Mouse (Mus musculus): ENCODE data around the gene Olfr250. TPM values are rescaled to one million over a fixed set of nuclear protein-coding genes. Genes with fewer than 3 reads are reported as not detected.

The Olfr250 gene
- total RNA-seq (2023) = not detected

GRCm38 (mm10) chr9:38366596-38366995 lies at the start of gene Olfr250:
Gene Olfr250 (plus strand): TSS chr9:38366896.

GRCm38 (mm10) chr9:38328760-38329159 lies 37.9 kb upstream of the Olfr250 start, which contains the start of gene Olfr25:
Gene Olfr25 (plus strand): TSS chr9:38329060.

GRCm38 (mm10) chr9:38348111-38348510 lies 18.6 kb upstream of the Olfr250 start, which contains the start of gene Olfr898:
Gene Olfr898 (plus strand): TSS chr9:38348411.

GRCm38 (mm10) chr9:38376786-38377185 lies 10.1 kb downstream of the Olfr250 start, which contains the start of gene Olfr251:
Gene Olfr251 (plus strand): TSS chr9:38377086.

GRCm38 (mm10) chr9:38401398-38401797 lies 34.7 kb downstream of the Olfr250 start, which contains the start of gene Olfr147:
Gene Olfr147 (plus strand): TSS chr9:38401698.

Other genes starting within 250 kb of the Olfr250 start
- not detected for gene Olfr890, start 224.4 kb upstream of the Olfr250 start, total RNA-seq (2023)
- not detected for gene Olfr891, start 186.1 kb upstream of the Olfr250 start, total RNA-seq (2023)
- not detected for gene Olfr893, start 158.5 kb upstream of the Olfr250 start, total RNA-seq (2023)
- not detected for gene Olfr894, start 148.8 kb upstream of the Olfr250 start, total RNA-seq (2023)
- not detected for gene Olfr143, start 114.1 kb upstream of the Olfr250 start, total RNA-seq (2023)
- not detected for gene Olfr895, start 99.0 kb upstream of the Olfr250 start, total RNA-seq (2023)
- not detected for gene Olfr896-ps1, start 75.8 kb upstream of the Olfr250 start, total RNA-seq (2023)
- gene Olfr25, start 37.8 kb upstream of the Olfr250 start, total RNA-seq (2023) = not detected
- not detected for gene Olfr898, start 18.5 kb upstream of the Olfr250 start, total RNA-seq (2023)
- gene Olfr251, start 10.2 kb downstream of the Olfr250 start, total RNA-seq (2023) = not detected
- not detected for gene Olfr147, start 34.8 kb downstream of the Olfr250 start, total RNA-seq (2023)
- not detected for gene Olfr901, start 62.6 kb downstream of the Olfr250 start, total RNA-seq (2023)
- not detected for gene Olfr902, start 80.8 kb downstream of the Olfr250 start, total RNA-seq (2023)
- not detected for gene Olfr904, start 96.2 kb downstream of the Olfr250 start, total RNA-seq (2023)
- gene Olfr905, start 104.2 kb downstream of the Olfr250 start, total RNA-seq (2023) = not detected
- not detected for gene Olfr906, start 120.2 kb downstream of the Olfr250 start, total RNA-seq (2023)
- gene Olfr907, start 128.9 kb downstream of the Olfr250 start, total RNA-seq (2023) = not detected
- gene Olfr911-ps1, start 154.7 kb downstream of the Olfr250 start, total RNA-seq (2023) = not detected
- not detected for gene Olfr910, start 171.0 kb downstream of the Olfr250 start, total RNA-seq (2023)
- not detected for gene Olfr912, start 213.3 kb downstream of the Olfr250 start, total RNA-seq (2023)
- not detected for gene Olfr913, start 225.9 kb downstream of the Olfr250 start, total RNA-seq (2023)
- not detected for gene Olfr914, start 238.2 kb downstream of the Olfr250 start, total RNA-seq (2023)

Measured in CD4-positive naive resting alpha-beta T cell, adult 76 days (primary cell).